Mouse (Mus musculus) kidney, postnatal 14 days (tissue): Measurements from ENCODE around the gene Fos.

Experiments used
- DNase-seq: peaks from one replicate; pipeline ENCODE4 v3.0.0; 2022; ENCODE audit warnings: mixed read lengths

Fos gene

DNA sequence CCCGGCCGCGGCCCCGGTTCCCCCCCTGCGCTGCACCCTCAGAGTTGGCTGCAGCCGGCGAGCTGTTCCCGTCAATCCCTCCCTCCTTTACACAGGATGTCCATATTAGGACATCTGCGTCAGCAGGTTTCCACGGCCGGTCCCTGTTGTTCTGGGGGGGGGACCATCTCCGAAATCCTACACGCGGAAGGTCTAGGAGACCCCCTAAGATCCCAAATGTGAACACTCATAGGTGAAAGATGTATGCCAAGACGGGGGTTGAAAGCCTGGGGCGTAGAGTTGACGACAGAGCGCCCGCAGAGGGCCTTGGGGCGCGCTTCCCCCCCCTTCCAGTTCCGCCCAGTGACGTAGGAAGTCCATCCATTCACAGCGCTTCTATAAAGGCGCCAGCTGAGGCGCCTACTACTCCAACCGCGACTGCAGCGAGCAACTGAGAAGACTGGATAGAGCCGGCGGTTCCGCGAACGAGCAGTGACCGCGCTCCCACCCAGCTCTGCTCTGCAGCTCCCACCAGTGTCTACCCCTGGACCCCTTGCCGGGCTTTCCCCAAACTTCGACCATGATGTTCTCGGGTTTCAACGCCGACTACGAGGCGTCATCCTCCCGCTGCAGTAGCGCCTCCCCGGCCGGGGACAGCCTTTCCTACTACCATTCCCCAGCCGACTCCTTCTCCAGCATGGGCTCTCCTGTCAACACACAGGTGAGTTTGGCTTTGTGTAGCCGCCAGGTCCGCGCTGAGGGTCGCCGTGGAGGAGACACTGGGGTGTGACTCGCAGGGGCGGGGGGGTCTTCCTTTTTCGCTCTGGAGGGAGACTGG lies at the start of gene Fos:
Gene Fos (plus strand): TSS at position 410 of the 817 bp plus-strand sequence.
- DNase-seq, result peak; percentile 92

DNA sequence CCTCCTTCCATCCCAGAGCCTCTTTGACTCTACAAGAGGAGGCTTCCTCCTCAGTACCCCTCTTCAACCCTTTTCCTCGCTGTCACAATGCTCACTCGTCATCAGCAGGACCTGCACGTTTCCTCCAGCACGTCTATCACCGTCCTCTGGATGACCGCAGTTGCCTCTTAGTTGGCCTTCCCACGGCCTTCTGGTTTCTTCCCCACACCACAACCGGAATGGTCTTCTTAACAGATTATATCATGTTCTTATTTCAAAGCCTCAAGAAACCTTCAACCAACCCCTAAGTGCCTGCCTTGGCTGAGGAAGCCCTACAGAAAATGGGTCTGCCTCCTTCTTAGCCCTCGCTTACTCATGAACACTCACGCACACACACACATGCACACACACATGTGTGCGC lies 48.0 kb upstream of the Fos start:
- DNase-seq, result no peak

DNA sequence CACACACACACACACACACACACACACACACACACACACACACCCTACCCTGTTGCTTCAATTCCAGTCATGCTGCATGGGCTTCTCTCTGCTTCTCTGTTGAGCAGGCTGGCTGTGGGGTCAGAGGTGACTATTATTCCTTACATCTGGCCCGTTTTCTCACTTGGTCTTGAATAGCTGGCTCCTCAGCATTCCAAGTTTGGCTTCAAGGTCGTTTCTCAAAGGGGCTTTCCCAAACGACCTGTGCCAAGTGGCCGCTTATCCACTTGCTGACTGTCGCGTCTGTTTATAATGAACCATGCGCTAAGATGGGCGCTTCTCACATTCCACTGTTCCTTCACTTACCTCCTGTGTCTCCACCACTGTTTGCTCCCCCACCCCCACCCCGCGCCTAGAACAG lies 47.6 kb upstream of the Fos start:
- no peak for DNase-seq

DNA sequence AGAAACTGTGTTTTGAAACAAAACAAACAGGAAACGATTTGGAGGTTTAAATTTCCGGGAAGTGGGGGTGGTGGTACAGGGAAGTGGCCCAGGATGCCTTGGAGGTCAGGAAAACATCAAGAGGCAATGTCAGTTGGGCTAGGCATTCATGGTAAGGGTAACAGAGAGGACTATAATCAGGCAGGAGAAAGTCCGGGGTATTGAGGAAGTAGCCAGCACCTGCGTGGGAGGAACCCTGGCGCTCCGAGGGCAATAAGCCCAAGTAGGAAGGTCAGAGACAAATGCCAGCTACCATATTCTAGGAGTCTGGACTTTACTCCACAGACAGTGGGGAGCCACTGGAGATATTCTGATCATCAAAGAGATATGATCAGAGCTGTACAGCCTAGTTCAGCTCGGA lies 45.9 kb upstream of the Fos start:
- DNase-seq, result no peak

DNA sequence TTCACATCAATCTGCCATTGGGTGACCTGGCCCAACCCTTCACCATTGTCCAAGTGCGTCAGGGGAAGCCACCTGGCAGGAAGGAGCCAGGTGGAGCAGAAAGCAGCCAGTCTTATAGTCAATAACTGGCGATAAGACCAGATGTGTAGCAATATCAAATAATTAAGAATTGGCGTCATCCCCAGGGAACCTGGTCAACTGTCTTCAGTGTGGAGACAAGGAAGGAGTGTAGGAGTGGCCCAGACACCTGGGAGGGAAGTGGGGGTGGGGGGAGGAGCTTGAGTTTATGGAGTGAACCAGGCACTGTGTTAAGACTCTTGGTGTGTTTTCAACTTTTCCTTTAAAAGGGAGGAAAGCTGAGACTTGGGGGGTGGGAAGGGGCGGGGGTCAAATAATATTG lies 43.7 kb upstream of the Fos start:
- DNase-seq, result no peak

DNA sequence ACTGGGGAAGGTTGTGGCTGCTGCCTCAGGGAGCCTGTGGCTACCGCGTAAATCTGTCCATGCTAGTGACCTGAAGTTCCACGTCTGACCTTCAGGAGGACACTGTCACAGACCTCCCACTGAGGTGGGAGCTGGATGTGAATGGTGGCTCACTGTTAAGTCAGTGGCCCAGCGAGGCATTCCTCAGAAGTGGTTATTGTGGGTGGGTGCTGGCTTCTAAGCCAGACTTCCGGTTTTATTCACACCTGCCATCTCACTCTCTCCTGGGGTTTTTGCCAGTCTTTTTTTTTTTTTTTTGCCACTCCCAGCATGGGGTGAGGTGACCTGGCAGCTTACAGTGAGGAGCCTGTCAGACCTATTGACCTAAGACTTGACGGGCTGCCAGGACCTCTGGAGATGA lies 43.3 kb upstream of the Fos start:
- DNase-seq, result no peak

DNA sequence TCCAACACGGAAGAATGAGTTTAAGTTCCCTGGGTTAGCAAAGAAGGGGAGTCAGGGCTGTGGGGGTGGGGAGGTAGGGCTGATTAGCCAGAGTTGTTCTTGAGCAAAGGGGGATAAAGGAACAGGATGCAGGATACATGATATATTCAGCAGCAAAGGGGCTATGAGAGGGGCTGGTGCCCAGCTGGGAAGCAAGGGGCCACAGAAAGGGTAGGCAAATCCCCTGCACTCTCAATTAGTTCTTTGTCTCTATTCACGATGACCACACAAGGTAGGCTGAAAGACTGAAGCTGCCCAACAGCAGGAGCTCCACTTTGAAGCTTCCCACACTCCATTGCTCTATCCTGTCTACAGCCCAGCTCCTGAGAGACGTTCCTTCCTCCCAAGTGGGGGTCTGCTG lies 39.8 kb upstream of the Fos start:
- DNase-seq, result no peak

DNA sequence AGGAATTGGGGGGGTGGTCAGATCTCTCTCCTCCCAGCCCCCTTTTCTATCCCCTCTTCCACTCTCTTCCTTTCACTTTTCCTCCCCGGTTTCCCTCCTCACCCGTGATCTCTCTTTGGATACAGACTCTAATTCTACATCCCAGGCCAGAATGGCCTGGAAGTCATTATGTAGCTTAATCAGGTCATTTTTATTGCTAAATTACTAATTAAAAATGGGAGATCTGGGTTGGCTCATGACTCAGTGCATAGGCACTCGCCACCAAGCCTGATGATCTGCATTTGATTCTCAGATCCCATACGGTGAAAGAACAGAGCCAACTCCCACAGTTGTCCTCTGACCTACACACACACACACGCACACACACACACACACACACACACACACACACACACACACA lies 39.2 kb upstream of the Fos start:
- DNase-seq, result no peak

DNA sequence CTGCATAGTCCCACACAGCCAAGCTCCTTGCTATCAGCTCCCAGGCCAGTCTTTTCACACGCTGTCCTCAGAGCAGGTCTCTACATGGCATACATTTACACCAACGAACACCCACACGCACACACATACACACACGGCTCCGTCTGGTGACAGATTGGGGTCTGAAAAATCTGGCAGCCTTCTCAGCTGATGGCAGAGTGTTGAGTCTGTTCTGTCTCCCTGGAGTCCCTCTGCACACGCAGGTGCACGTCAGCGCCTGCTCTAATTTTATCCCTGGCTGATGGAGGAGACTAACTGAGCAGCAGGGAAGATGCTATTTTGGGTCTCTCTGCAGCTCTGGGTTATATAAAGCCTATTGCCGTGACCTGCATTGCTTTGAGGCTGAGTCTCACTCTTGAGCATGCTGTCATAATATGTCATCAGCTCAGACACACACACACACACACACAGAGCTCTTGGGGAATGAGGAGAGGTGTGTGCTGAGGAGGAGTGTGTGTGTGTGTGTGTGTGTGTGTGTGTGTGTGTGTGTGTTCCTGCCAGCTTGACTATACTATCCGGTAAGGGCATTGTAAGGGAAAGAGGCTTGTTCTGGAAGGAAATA lies 37.6 kb upstream of the Fos start:
- DNase-seq, result no peak

DNA sequence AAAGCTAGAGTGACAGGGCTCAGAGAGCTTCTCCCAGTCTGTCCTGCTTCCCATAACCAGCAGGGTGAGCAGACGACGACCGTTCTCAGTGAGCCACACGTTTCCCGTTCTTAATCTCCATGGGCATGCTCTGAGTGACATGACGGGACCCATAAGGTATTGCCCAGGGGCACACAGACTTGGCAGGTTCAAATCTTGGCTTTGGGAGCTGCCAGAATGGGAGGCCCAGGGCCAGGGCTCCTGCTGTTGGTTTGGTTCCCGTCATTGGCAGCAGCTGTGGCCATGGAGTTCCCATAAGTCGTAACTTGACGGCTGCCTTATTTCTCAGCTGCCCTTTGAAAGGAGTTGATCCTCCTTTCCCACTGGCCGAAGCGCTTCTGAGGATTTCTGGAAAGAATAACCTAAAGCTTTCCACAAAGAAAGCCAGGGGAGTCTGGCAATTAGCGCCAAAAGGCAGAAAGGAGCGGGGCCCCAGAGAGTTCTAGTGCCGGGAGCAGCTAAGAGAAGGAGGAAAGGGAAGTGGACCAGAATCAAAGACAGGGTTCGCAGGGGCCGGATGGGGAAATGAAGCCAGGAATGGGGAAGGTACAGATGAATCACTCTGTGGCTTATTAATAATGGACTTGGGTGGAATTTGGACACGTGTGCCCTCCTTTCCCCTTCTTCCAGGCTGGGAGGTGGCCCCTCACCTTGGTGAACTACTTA lies 36.4 kb upstream of the Fos start:
- no peak for DNase-seq

DNA sequence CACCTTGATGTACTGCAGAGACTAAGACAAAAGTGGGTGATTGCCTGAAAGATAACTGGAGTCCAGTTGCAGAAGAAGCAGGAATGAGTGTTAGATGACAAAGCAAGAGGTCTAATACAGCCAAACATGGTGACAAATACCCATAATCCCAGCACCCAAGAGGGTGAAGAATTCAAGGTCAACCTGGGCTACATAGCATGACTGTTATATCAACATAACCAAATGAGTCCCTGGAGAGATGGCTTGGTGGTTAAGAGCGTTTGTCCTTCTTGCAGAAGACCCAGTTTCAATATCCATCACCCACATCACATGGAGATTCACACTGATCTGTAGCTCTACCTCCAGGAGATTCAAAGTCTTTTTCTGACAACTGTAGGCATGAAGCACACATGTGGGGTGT lies 30.2 kb upstream of the Fos start:
- no peak for DNase-seq

DNA sequence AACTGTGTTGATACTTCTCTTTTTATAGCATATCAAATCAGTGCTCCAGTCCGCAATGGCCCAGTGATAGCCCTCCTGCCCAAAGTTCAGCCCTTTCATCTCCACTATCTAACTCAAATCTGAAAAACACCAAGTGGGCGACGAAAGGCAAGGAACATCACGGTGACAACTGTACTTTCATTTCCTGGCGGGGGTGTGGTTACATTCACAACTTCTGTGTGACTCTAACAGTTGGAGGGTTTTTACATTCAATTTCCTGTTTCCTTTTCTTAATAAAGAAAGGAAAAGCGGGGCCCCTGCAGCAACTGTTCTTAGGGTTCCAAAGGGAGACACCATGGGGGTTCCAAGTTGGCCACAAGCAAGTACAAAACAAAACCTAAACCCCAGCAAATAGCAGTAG lies 29.0 kb upstream of the Fos start:
- DNase-seq, result peak; percentile 29

DNA sequence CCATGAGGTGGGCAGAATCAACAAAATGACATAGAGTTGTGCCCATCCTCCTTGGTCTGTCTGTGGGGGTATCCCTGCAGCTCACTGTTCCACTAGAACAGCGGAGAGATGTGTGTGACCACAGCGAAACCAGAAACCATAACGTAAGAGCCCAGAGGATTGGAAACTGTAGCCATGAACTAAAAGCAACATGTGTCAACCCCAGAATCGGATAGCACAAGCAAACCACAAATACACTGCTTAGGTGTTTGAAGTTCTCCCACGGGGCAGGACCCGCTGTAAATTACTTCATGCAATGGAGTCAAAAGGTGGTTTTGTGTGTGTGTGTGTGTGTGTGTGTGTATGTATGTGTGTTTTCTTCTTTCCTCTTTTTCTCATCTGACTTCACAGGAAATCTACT lies 26.7 kb upstream of the Fos start:
- no peak for DNase-seq

DNA sequence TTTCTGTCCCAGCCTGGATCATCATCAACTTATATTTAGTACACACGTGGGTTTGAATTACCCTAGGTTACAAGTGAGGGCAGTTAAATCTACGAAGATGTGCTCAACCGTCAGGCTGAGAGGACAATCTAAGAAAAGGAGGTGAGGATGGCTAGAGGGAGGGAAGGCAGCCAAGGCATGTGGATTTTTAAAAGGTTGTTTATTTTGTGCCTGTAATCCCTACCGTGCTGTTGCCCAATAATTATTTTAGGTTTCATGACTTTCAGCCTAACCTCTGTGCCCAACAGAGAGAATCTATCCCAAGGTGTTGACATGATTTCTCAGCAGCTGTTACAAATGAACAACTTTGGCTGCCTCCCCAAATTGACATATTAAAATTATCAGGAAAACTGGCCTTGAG lies 26.2 kb upstream of the Fos start:
- DNase-seq, result no peak

DNA sequence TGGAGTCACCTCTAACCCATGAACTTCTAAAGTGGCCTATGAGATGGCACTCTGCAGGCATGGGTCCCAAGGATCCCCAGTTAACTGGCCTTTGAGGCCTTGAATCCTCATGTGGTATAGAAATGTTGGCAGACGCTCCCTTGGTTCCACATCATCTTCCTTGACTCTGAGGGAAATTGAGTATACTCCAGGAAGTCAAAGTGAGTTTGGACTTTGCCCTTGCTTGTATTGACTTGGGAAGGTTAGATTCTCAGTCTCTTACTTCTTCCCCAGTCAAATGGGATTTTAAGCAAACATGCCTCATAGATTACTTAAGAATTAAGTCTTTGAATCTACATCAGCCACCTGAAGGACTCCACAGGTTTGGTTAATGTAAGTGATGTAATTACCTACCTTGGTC lies 24.2 kb upstream of the Fos start:
- no peak for DNase-seq

DNA sequence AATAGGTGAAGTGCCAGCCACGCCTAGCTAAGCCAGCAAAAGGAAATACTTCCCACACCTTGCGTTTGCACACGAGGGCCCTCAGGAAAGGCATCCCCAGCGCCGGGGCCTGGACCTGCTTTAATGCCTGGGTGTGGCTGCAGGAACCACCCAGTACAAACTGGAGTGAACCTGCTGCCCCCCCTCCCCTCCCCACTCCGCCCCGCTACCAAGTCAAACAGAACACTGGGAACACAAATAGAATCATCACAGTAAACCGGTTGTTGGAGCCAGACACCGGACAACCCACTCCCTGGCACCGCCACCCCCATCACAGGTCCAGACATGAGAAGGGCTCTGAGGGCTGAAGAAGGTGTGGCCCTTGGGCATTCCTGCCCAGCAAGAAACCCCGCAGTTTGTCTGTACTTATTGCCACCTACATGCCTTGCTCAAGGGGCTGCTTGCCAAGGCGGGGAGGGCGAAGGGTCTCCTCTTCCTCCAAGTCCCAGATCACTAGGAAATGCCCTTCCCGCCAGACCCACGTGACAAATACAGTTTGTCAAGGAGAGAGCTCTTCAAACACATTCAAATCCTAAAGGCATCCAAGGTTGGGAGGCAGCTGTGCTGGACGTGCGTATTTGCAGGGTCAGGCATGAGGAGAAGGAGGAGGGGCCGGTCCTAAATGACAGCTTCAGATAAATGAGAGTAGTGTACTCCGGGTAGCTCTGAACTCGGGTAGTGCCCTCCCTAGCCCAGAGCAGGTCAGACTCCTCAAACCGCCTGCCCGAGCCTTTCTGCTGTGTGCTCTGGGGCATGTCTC lies 21.8 kb upstream of the Fos start:
- DNase-seq, result peak; percentile 47

DNA sequence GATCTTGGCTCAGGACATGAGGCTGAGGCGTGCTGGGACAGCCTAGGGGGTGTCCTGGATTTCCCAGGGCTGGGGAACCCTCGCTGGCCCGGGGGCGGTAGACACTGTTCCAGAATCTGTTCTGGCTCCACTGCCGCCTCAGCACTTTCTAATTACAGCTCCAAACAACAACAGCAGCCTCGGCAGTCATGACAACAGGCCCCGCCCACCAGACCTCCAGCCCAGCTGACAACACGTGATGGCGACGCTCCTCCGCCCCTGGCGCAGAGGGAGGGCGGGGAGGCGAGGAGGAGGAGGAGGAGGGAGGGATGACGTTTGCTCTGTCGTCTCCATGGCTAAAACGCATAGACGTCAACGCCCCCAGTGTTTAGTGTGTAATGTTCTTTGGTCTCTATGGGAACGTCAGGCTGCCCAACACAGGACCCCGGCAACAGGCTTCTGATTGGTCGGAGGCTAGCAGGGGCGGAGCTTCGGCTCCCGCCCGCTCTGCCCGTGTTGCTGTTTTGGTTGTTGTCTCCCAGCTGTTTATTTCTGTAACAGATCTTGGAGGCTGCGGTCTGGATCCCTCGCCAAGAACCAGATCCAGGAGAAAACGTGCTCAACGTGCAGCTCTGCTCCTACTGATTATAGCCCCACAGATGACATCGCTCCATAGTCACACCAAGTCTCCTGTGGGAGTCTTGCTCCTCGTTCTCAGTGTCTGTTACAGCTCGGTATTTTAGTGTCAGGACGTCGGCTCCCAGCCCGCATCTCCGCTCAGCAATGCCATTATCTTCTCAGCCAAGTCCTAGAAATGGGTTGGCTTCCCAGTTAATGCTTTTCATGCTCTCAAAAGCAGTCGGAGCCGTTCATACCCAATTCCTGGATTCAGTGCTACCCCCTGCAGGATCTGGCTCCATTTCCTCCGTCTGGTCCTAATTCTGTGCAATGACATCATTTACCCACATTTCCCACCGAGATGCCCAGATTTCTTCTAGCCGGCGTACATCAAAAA lies 18.3 kb upstream of the Fos start:
- DNase-seq, result peak; percentile 99

DNA sequence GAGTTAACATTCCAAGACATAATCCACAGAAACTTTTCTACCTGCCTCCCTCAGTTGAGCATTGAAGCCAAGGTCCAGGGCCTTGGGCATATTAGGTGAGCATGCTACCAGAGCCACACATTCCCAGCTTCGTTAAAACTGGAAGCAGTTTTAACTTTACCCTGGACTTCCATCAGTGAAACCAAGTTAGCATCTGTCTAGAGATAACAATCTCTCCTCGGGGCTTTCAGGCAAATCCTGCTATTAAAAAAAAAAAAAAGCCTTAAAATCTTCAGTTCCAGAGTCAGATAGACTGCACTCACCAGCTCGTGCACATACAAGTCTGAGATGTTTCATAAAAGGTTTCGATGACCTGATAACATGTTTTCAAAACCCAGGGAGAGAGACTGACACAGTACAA lies 17.4 kb upstream of the Fos start:
- no peak for DNase-seq

DNA sequence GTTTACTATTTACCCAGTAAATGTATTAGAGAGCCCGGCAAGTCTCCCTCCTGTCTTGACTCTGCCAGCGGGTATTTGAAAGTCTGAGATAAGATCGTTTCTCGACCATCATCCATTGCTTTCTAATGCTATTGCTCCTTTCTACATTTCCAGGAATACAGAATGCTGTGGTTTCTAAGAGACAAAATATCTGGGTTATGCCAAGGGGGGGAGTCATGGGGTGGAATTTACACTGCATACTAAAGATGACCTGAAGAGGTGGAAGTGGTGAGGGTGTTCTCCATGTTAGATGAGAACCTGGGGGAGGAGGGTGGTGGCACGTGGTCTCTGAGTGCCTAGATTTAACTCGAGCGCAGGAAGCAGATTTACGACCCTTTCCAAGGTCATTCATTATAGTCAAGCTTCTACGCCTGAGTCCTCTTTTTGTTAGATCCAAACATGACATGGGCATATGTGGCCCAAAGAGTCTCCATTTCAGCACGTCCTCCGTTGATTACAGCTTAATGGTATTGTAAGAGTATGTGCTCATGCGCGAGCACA lies 16.7 kb upstream of the Fos start:
- DNase-seq, result no peak

DNA sequence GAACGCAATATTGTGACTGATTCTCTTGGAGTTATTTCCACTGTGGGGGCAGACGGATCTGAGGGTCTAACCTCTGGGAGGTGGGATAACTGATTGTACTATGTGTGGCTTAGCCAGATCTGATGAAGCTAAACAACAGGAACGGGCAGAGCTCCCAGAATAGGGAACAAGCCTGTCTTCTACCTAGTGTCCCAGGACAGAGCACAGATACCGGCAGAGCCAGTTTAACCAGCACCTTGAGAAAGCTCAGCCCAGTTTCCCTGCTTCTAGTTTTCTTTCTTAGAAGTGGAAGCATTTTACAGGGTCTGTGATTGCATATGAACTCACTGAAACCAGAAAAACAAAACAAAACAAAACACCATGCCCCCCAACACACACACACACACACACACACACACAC lies 13.9 kb upstream of the Fos start:
- no peak for DNase-seq

DNA sequence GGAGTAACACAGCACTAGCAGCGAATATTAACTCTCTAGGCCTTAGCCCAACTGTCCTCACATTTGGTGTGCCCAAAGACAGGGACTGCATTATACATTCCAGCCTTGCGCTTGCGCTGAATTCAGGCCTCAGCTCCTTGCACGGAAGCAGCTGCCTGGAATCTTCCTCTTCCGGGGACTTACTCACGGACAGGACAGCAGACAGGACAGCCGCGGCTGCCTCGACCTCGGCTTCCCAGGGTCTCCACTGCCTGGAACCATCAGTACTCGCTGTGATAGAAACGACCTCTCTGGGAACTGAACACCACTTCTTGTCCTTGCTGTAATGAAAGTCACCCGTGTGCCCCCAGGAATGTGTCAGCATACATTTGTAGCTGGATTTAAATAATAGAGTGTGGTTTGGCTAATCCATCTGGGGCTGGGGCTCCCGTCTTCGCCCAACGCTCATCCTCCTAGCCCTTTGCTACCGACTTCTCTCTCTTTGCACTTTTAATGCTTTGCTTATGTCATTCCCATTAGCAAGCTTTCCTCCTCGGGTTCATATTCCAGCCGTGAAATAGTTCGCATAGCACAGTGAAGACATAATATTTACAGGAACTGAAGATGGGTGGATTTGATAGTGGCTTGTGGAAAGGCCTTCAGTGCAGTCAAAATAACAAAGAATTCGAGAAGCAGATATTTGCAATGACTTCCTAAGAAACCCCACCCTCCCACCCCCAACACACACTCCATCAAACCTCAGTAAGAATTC lies 11.6 kb upstream of the Fos start:
- peak; percentile 29 for DNase-seq
